Mouse (Mus musculus): ENCODE data around the gene Cldn24.

- TF ChIP-seq CTCF (IDR thresholded peaks at IDR 0.05; ENCODE audit: borderline replicate concordance, insufficient read depth, low read length) (no peak), POLR2A (IDR thresholded peaks at IDR 0.05; ENCODE audit: low read depth, low read length) (no peak)
These were observed 1.8 kb downstream of the Cldn24 start for GRCm38 (mm10) chr8:47823777-47824176.

Data from embryonic fibroblast, embryonic 13.5 days (primary cell).